Mouse (Mus musculus) cortical plate, adult 2 months (tissue): Measurements from ENCODE around the gene Smg6.

Experiments used
- CTCF ChIP-seq: fragments of 200-500 bp; IDR thresholded peaks from 2 replicates; pipeline ENCODE4 v1.5.1; 2011; ENCODE audit warnings: mild to moderate bottlenecking, control low read depth, low read length; ENCODE audit not compliant: insufficient read depth; ENCODE audit errors: extremely low read depth
- POLR2A ChIP-seq: fragments of 200-500 bp; IDR thresholded peaks from 2 replicates; pipeline ENCODE4 v1.6.1; 2011; ENCODE audit warnings: mild to moderate bottlenecking, low read length, control low read depth; ENCODE audit not compliant: insufficient read depth; ENCODE audit errors: extremely low read depth

DNA sequence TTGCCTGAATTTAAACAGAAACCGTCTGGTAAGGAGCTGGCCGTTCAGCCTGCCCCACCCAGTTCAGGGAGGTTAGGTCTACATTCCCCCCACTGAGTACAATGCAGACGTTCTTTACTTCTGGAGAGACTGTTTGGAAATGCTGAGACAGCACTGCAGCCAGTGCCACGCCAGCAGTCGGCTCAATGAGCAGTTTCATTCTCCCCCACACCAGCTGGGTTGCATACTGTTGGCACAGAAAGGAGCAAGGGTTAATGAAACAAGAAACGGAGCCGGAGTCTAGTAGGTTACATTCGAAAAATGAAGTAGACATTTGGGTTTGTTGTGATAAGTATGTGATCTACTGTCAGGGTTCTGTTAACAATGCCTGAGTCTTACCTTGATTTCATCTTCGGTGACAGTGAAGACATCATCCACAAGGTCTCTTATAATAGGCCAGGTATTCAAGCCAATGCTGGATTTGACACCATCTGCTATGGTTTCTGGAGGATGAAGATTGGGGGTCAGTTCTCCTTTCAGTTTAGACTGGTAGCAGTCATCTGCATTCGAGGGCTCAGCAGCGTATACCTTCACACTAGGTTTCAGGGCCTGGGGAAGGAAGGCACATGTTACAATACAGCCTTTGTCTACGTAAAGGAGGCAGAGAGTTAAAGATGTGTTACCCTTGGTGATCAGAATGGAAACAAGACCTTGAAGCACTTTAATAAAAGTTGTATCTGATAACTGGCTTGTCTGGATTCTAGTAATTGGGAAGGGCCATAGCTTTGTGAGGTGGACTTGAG lies 16.8 kb upstream of the Smg6 start:
- TF ChIP-seq CTCF: no peak
- no peak for TF ChIP-seq POLR2A
